Mouse (Mus musculus) CH12.LX (cell line): ENCODE results near the gene Pepd. TPM values are rescaled to one million over a fixed set of nuclear protein-coding genes. Genes with fewer than 3 reads are reported as not detected.

ENCODE experiments used
- DNase-seq: peaks from one replicate; pipeline ENCODE4 v3.0.0-alpha.2; 2013; ENCODE audit errors: extremely low read depth
- H3K27ac ChIP-seq: 2 replicates; pipeline ENCODE4 v1.5.1; 2012; ENCODE audit warnings: low read depth, mild to moderate bottlenecking, control low read depth, moderate library complexity; ENCODE audit not compliant: insufficient read depth
- H3K27me3 ChIP-seq: replicated peaks from 2 replicates; pipeline ENCODE3; 2012; ENCODE audit warnings: inconsistent platforms
- H3K36me3 ChIP-seq, 2 experiments: replicated peaks in 1 of 2; 2 replicates each; pipeline versions ENCODE3 to v1.6.1; 2012; ENCODE audit warnings: inconsistent platforms in 1 of 2, low read length in 1 of 2, mild to moderate bottlenecking in 1 of 2, mixed read lengths in 1 of 2, moderate library complexity in 1 of 2; ENCODE audit not compliant: control insufficient read depth in 1 of 2, insufficient read depth in 1 of 2
- H3K4me1 ChIP-seq, 2 experiments: 2 replicates each; pipeline ENCODE4 v1.6.1; 2012; ENCODE audit warnings: inconsistent platforms in 1 of 2, moderate library complexity in 1 of 2; ENCODE audit not compliant: insufficient read depth in 2 of 2, control insufficient read depth in 1 of 2
- H3K4me2 ChIP-seq: 2 replicates; pipeline ENCODE4 v1.6.1; 2012; ENCODE audit warnings: low read depth, mild to moderate bottlenecking, control low read depth; ENCODE audit not compliant: poor library complexity, insufficient read depth, severe bottlenecking
- H3K4me3 ChIP-seq, 3 experiments: fragments of 150-350 bp in 1 of 3; sonication (generic) in 1 of 3; replicated peaks in 1 of 3; 2 replicates each; pipeline versions ENCODE3 to v1.5.1; 2011 to 2012; ENCODE audit warnings: low read depth in 2 of 3, low read length in 2 of 3, mild to moderate bottlenecking in 2 of 3, moderate library complexity in 2 of 3, control low read depth in 1 of 3, improper control_type of control experiment in 1 of 3, inconsistent platforms in 1 of 3, mixed read lengths in 1 of 3; ENCODE audit not compliant: poor library complexity in 1 of 3
- H3K79me2 ChIP-seq: replicated peaks from 2 replicates; pipeline ENCODE4 v1.6.1; 2012; ENCODE audit warnings: mild to moderate bottlenecking, moderate library complexity; ENCODE audit not compliant: control insufficient read depth, poor library complexity, insufficient read depth, severe bottlenecking; ENCODE audit errors: extremely low read depth
- H3K9ac ChIP-seq: 2 replicates; pipeline ENCODE4 v1.6.1; 2012; ENCODE audit warnings: low read depth, mild to moderate bottlenecking, control low read depth, moderate library complexity; ENCODE audit not compliant: insufficient read depth
- H3K9me3 ChIP-seq: replicated peaks from 2 replicates; pipeline ENCODE3; 2012; ENCODE audit warnings: low read length, inconsistent platforms, mixed read lengths
- BHLHE40 ChIP-seq: IDR thresholded peaks from 2 replicates; pipeline ENCODE4 v1.6.1; 2011; ENCODE audit warnings: mild to moderate bottlenecking, low read depth, low read length, improper control_type of control experiment
- CHD1 ChIP-seq: IDR thresholded peaks from 2 replicates; pipeline ENCODE4 v1.6.1; 2012; ENCODE audit warnings: low read depth, low read length, improper control_type of control experiment, inconsistent platforms
- CTCF ChIP-seq, 2 experiments: IDR thresholded peaks in 1 of 2; conservative IDR thresholded peaks in 1 of 2; 2 replicates each; pipeline ENCODE4 v1.5.1; 2011 to 2012; ENCODE audit warnings: low read depth in 2 of 2, low read length in 2 of 2, improper control_type of control experiment in 1 of 2, inconsistent platforms in 1 of 2, mild to moderate bottlenecking in 1 of 2, moderate library complexity in 1 of 2
- E2F4 ChIP-seq: IDR thresholded peaks from 2 replicates; pipeline ENCODE4 v1.6.1; 2011; ENCODE audit warnings: low read depth, low read length, improper control_type of control experiment; ENCODE audit not compliant: insufficient replicate concordance
- ELF1 ChIP-seq: IDR thresholded peaks from 2 replicates; pipeline ENCODE4 v1.6.1; 2014; ENCODE audit warnings: low read depth, mild to moderate bottlenecking, inconsistent platforms, low read length, improper control_type of control experiment
- EP300 ChIP-seq: IDR thresholded peaks from 2 replicates; pipeline ENCODE4 v1.6.1; 2011; ENCODE audit warnings: low read length, improper control_type of control experiment
- ETS1 ChIP-seq: conservative IDR thresholded peaks from 2 replicates; pipeline ENCODE4 v1.6.1; 2012; ENCODE audit warnings: low read depth, mild to moderate bottlenecking, inconsistent platforms, low read length, improper control_type of control experiment, moderate library complexity
- HCFC1 ChIP-seq: IDR thresholded peaks from 2 replicates; pipeline ENCODE4 v1.6.1; 2012; ENCODE audit warnings: low read depth, mild to moderate bottlenecking, inconsistent platforms, low read length, improper control_type of control experiment
- JUND ChIP-seq: conservative IDR thresholded peaks from 2 replicates; pipeline ENCODE4 v1.6.1; 2011; ENCODE audit warnings: low read depth, low read length, improper control_type of control experiment
- MAX ChIP-seq: IDR thresholded peaks from 2 replicates; pipeline ENCODE4 v1.6.1; 2011; ENCODE audit warnings: low read length, improper control_type of control experiment
- MAZ ChIP-seq: IDR thresholded peaks from 2 replicates; pipeline ENCODE4 v1.6.1; 2012; ENCODE audit warnings: low read depth, mild to moderate bottlenecking, inconsistent platforms, low read length, improper control_type of control experiment, moderate library complexity
- MEF2A ChIP-seq: IDR thresholded peaks from 2 replicates; pipeline ENCODE4 v1.6.1; 2014; ENCODE audit warnings: low read depth, mild to moderate bottlenecking, inconsistent platforms, low read length, improper control_type of control experiment, borderline replicate concordance
- MXI1 ChIP-seq: IDR thresholded peaks from 2 replicates; pipeline ENCODE4 v1.6.1; 2011; ENCODE audit warnings: mild to moderate bottlenecking, low read depth, low read length, improper control_type of control experiment
- NRF1 ChIP-seq: IDR thresholded peaks from 2 replicates; pipeline ENCODE4 v1.6.1; 2014; ENCODE audit warnings: low read depth, mild to moderate bottlenecking, inconsistent platforms, low read length, improper control_type of control experiment, moderate library complexity
- PAX5 ChIP-seq: IDR thresholded peaks from 2 replicates; pipeline ENCODE4 v1.6.1; 2012; ENCODE audit warnings: low read length, inconsistent platforms, mixed read lengths
- POLR2A ChIP-seq: IDR thresholded peaks from 2 replicates; pipeline ENCODE4 v1.6.1; 2011; ENCODE audit warnings: low read depth, mild to moderate bottlenecking, improper control_type of control experiment, low read length
- POLR2AphosphoS2 ChIP-seq: IDR thresholded peaks from 2 replicates; pipeline ENCODE4 v1.6.1; 2011; ENCODE audit warnings: low read depth, low read length, improper control_type of control experiment
- RAD21 ChIP-seq: IDR thresholded peaks from 2 replicates; pipeline ENCODE4 v1.6.1; 2011; ENCODE audit warnings: low read depth, mild to moderate bottlenecking, low read length, improper control_type of control experiment, moderate library complexity
- SIN3A ChIP-seq: IDR thresholded peaks from 2 replicates; pipeline ENCODE4 v1.6.1; 2012; ENCODE audit warnings: low read length, improper control_type of control experiment, inconsistent platforms
- SMC3 ChIP-seq: IDR thresholded peaks from 2 replicates; pipeline ENCODE4 v1.6.1; 2011; ENCODE audit warnings: low read depth, low read length, improper control_type of control experiment
- TCF12 ChIP-seq: IDR thresholded peaks from 2 replicates; pipeline ENCODE4 v1.6.1; 2014; ENCODE audit warnings: low read depth, mild to moderate bottlenecking, inconsistent platforms, low read length, improper control_type of control experiment
- USF1 ChIP-seq: IDR thresholded peaks from 2 replicates; pipeline ENCODE4 v1.6.1; 2014; ENCODE audit warnings: low read depth, mild to moderate bottlenecking, inconsistent platforms, low read length, improper control_type of control experiment
- ZKSCAN1 ChIP-seq: IDR thresholded peaks from 2 replicates; pipeline ENCODE4 v1.6.1; 2012; ENCODE audit warnings: low read depth, inconsistent platforms, low read length, improper control_type of control experiment, borderline replicate concordance
- ZMIZ1 ChIP-seq: IDR thresholded peaks from 2 replicates; pipeline ENCODE4 v1.6.1; 2012; ENCODE audit warnings: low read depth, mild to moderate bottlenecking, inconsistent platforms, low read length, improper control_type of control experiment
- dilution Hi-C: fragments of 300-500 bp; cut with MboI; formaldehyde crosslinking; loops from 2 replicates; pipeline ENCODE4 v1.14.3; 2020; ENCODE audit warnings: low sequenced_read_pairs; ENCODE audit not compliant: extremely low pct_unique_long_range_greater_than_20kb, extremely low pct_ligation_motif_present
- in situ Hi-C: fragments of 300-500 bp; cut with MboI; formaldehyde crosslinking; loops from 3 replicates; pipeline ENCODE4 v1.14.3; 2019; ENCODE audit warnings: low sequenced_read_pairs, low pct_ligation_motif_present, low pct_unique_long_range_greater_than_20kb, mixed read lengths
- polyA plus RNA-seq: library from polyadenylated mRNA; unstranded; fragments of >175 nt; gene quantifications from 2 replicates; pipeline ENCODE4 v1.2.1, GENCODE M21; 2012; ENCODE audit warnings: low read depth; ENCODE audit not compliant: insufficient read length
- total RNA-seq, 2 experiments: library from RNA; depleted of rRNA; stranded (reverse); fragments of 300-350 nt in 1 of 2; fragments of >200 nt in 1 of 2; gene quantifications; 2 replicates each; pipeline ENCODE4 v1.2.3; 2012 to 2014

Gene Pepd
- total and polyA plus RNA-seq, 3 experiments: 52.4 to 68.3 (median 53.5) TPM

- no peak overlapping the region for H3K9ac ChIP-seq
- H3K79me2 ChIP-seq: no peaks in the 10 kb centered on the region
- no peaks in the 10 kb centered on the region for H3K27me3 ChIP-seq
- no peak for TF ChIP-seq MAX
- TF ChIP-seq E2F4: no peak
- TF ChIP-seq, all 38 proteins: peak for 0
- peaks cover 11% of the 10 kb centered on the region for H3K9me3 ChIP-seq
- in situ Hi-C loops: no loop called here
- dilution Hi-C loops: no loop called here
- H3K4me2 ChIP-seq: no peak overlapping the region
- DNase-seq: no peak
- no peak overlapping the region for H3K27ac ChIP-seq
- no peak overlapping the region for H3K4me3 ChIP-seq
- H3K36me3 ChIP-seq: peaks cover 38 to 86% of the 10 kb centered on the region in 2 experiments
- peaks cover 0 to 6% of the 10 kb centered on the region in 2 experiments; a peak in 2 of 4 replicates for H3K4me1 ChIP-seq
These were observed 24.2 kb downstream of the Pepd start for GRCm38 (mm10) chr7:34936347-34936746.

GRCm38 (mm10) chr7:34938636-34939261, 26.6 kb downstream of the Pepd start:
- dilution Hi-C loops (no loop called here), in situ Hi-C loops (no loop called here)
- H3K9me3 ChIP-seq: peaks cover 11% of the 10 kb centered on the region
- no peak overlapping the region for H3K27ac ChIP-seq
- H3K4me2 ChIP-seq: no peak overlapping the region
- H3K4me3 ChIP-seq: no peak overlapping the region
- TF ChIP-seq POLR2A (no peak), ZMIZ1 (no peak), POLR2AphosphoS2 (no peak), TCF12 (no peak), CHD1 (no peak), PAX5 (no peak), ZKSCAN1 (no peak), MEF2A (no peak), USF1 (no peak), SMC3 (no peak), ETS1 (no peak)
- TF ChIP-seq, all 38 proteins: peak for 0
- no peaks in the 10 kb centered on the region for H3K79me2 ChIP-seq
- peaks cover 0 to 6% of the 10 kb centered on the region in 2 experiments; a peak in 2 of 4 replicates for H3K4me1 ChIP-seq
- H3K27me3 ChIP-seq: no peaks in the 10 kb centered on the region
- H3K36me3 ChIP-seq: peaks cover 47 to 87% of the 10 kb centered on the region in 2 experiments
- DNase-seq: no peak
- H3K9ac ChIP-seq: no peak overlapping the region

- no peak overlapping the region for H3K4me2 ChIP-seq
- H3K27me3 ChIP-seq: no peaks in the 10 kb centered on the region
- peaks cover 11% of the 10 kb centered on the region for H3K9me3 ChIP-seq
- DNase-seq: no peak
- TF ChIP-seq SIN3A (no peak), RAD21 (no peak), EP300 (no peak), MAX (no peak), SMC3 (no peak), ELF1 (no peak), HCFC1 (no peak), ETS1 (no peak), BHLHE40 (no peak), MXI1 (no peak), JUND (no peak), CTCF (conservative IDR thresholded peaks at IDR 0.05 in 1 of 2, IDR thresholded peaks at IDR 0.05 in 1 of 2; ENCODE audit: low read depth in 2 of 2, low read length in 2 of 2) (no peak), TCF12 (no peak), MAZ (no peak), ZMIZ1 (no peak), NRF1 (no peak)
- dilution Hi-C loops: no loop called here
- H3K4me1 ChIP-seq: peaks cover 0 to 7% of the 10 kb centered on the region in 2 experiments; a peak in 2 of 4 replicates
- no peak overlapping the region for H3K27ac ChIP-seq
- no peaks in the 10 kb centered on the region for H3K79me2 ChIP-seq
- peaks cover 44 to 85% of the 10 kb centered on the region in 2 experiments for H3K36me3 ChIP-seq
- H3K4me3 ChIP-seq: no peak overlapping the region
- in situ Hi-C loops: no loop called here
- H3K9ac ChIP-seq: no peak overlapping the region
These were observed 27.2 kb downstream of the Pepd start for GRCm38 (mm10) chr7:34939262-34939951.
